Mouse (Mus musculus) embryonic fibroblast, embryonic 13.5 days (primary cell): ENCODE results near the gene Zfp362. TPM values are rescaled to one million over a fixed set of nuclear protein-coding genes. Genes with fewer than 3 reads are reported as not detected.

Experiments
- H3K27ac ChIP-seq: 2 replicates; pipeline ENCODE4 v1.5.1; 2012; ENCODE audit warnings: low read length, control low read depth, inconsistent platforms; ENCODE audit not compliant: insufficient read depth
- H3K4me1 ChIP-seq: 2 replicates; pipeline ENCODE4 v1.6.1; 2011; ENCODE audit warnings: low read length; ENCODE audit not compliant: control insufficient read depth, insufficient read depth
- H3K4me3 ChIP-seq: 2 replicates; pipeline ENCODE4 v1.5.1; 2011; ENCODE audit warnings: mild to moderate bottlenecking, control low read depth, low read length; ENCODE audit not compliant: insufficient read depth
- CTCF ChIP-seq: IDR thresholded peaks from 2 replicates; pipeline ENCODE4 v1.5.1; 2011; ENCODE audit warnings: mild to moderate bottlenecking, control low read depth, low read length, moderate library complexity, borderline replicate concordance; ENCODE audit not compliant: insufficient read depth
- POLR2A ChIP-seq: IDR thresholded peaks from 2 replicates; pipeline ENCODE4 v1.6.1; 2011; ENCODE audit warnings: low read depth, mild to moderate bottlenecking, control low read depth, low read length, moderate library complexity
- polyA plus RNA-seq: library from polyadenylated mRNA; stranded (reverse); fragments of >200 nt; gene quantifications from 2 replicates; pipeline ENCODE4 v1.2.4, GENCODE M21; 2011; ENCODE audit warnings: low read depth; ENCODE audit not compliant: missing spikeins, insufficient read length

Zfp362 gene
- polyA plus RNA-seq, 1 experiment, result 26.3 TPM

GRCm38 (mm10) chr4:128747614-128748270, 58.1 kb downstream of the Zfp362 start:
- TF ChIP-seq POLR2A, result no peak
- no peak for TF ChIP-seq CTCF
- H3K4me3 ChIP-seq, result no peak overlapping the region
- H3K27ac ChIP-seq, result no peak overlapping the region

GRCm38 (mm10) chr4:128745160-128745559, 60.7 kb downstream of the Zfp362 start:
- Histone ChIP-seq H3K27ac (no peak overlapping the region), H3K4me3 (no peak overlapping the region), H3K4me1 (no peaks in the 10 kb centered on the region)
- no peak for TF ChIP-seq POLR2A
- no peak for TF ChIP-seq CTCF

More at GRCm38 (mm10) chr4:128747614-128748270, 58.1 kb downstream of the Zfp362 start:
- no peaks in the 10 kb centered on the region for H3K4me1 ChIP-seq

GRCm38 (mm10) chr4:128743031-128743626, 62.7 kb downstream of the Zfp362 start:
- no peak overlapping the region for H3K27ac ChIP-seq
- no peak for TF ChIP-seq CTCF
- no peak for TF ChIP-seq POLR2A

GRCm38 (mm10) chr4:128742379-128742970, 63.4 kb downstream of the Zfp362 start:
- H3K27ac ChIP-seq, result no peak overlapping the region
- TF ChIP-seq POLR2A, result no peak
- no peak for TF ChIP-seq CTCF
- H3K4me3 ChIP-seq, result no peak overlapping the region
- H3K4me1 ChIP-seq, result peaks cover 8% of the 10 kb centered on the region

More at GRCm38 (mm10) chr4:128743031-128743626, 62.7 kb downstream of the Zfp362 start:
- Histone ChIP-seq H3K4me3 (no peak overlapping the region), H3K4me1 (peaks cover 4% of the 10 kb centered on the region; the same call in 1 of the 2 replicates)

GRCm38 (mm10) chr4:128741906-128742305, 63.9 kb downstream of the Zfp362 start:
- no peak overlapping the region for H3K4me3 ChIP-seq
- peaks cover 13% of the 10 kb centered on the region for H3K4me1 ChIP-seq
- TF ChIP-seq POLR2A (no peak), CTCF (no peak)
- H3K27ac ChIP-seq, result no peak overlapping the region

GRCm38 (mm10) chr4:128740878-128741277, 65.0 kb downstream of the Zfp362 start:
- TF ChIP-seq CTCF (no peak), POLR2A (no peak)
- Histone ChIP-seq H3K4me3 (no peak overlapping the region), H3K27ac (no peak overlapping the region), H3K4me1 (peaks cover 22% of the 10 kb centered on the region)

- no peak for TF ChIP-seq CTCF
- no peak for TF ChIP-seq POLR2A
- Histone ChIP-seq H3K27ac (0 out of 2 replicates have a peak overlapping the region, but pooled peaks have one; percentile 6), H3K4me3 (no peak overlapping the region), H3K4me1 (peaks cover 47% of the 10 kb centered on the region)
Observed at GRCm38 (mm10) chr4:128737825-128738610, 67.8 kb downstream of the Zfp362 start.

- TF ChIP-seq CTCF (no peak), POLR2A (no peak)
- H3K27ac ChIP-seq, result 0 out of 2 replicates have a peak overlapping the region, but pooled peaks have one; percentile 27
- H3K4me1 ChIP-seq, result peaks cover 47% of the 10 kb centered on the region
- no peak overlapping the region for H3K4me3 ChIP-seq
Observed at GRCm38 (mm10) chr4:128737137-128737589, 68.7 kb downstream of the Zfp362 start.
